Mouse (Mus musculus): Measurements from ENCODE around the gene Gna13.

- TF ChIP-seq MYB (IDR thresholded peaks at IDR 0.05; ENCODE audit: low read depth, low read length) (no peak), USF1 (IDR thresholded peaks at IDR 0.05; ENCODE audit: low read depth, low read length) (no peak), CTCF (IDR thresholded peaks at IDR 0.05 in 2 of 3, conservative IDR thresholded peaks at IDR 0.05 in 1 of 3; ENCODE audit: control insufficient read depth in 1 of 3, insufficient read depth in 1 of 3, low read depth in 2 of 3, low read length in 3 of 3, poor library complexity in 1 of 3, severe bottlenecking in 1 of 3) (no peak), EP300 (IDR thresholded peaks at IDR 0.05; ENCODE audit: low read depth in 1 of 2, low read length in 2 of 2) (no peak), KAT2A (conservative IDR thresholded peaks at IDR 0.05; ENCODE audit: low read depth, low read length) (no peak), POLR2A (IDR thresholded peaks at IDR 0.05; ENCODE audit: control insufficient read depth in 1 of 2, insufficient read depth in 1 of 2, low read depth in 1 of 2, low read length in 2 of 2, poor library complexity in 1 of 2) (no peak), HCFC1 (IDR thresholded peaks at IDR 0.05; ENCODE audit: low read depth, low read length) (no peak), MEF2A (IDR thresholded peaks at IDR 0.05; ENCODE audit: extremely low read depth, insufficient replicate concordance, low read depth, low read length, poor library complexity, severe bottlenecking) (no peak), JUND (IDR thresholded peaks at IDR 0.05; ENCODE audit: low read depth, low read length) (no peak), SMC3 (IDR thresholded peaks at IDR 0.05; ENCODE audit: low read depth, low read length) (no peak), ZKSCAN1 (IDR thresholded peaks at IDR 0.05; ENCODE audit: low read depth, low read length) (no peak)
These were observed 11.1 kb upstream of the Gna13 start for GRCm38 (mm10) chr11:109351489-109351888.

Data from MEL (cell line).